Mouse (Mus musculus) cortical plate, adult 2 months (tissue): ENCODE measurements around the gene Nfib.

Experiments
- CTCF ChIP-seq: fragments of 200-500 bp; IDR thresholded peaks from 2 replicates; pipeline ENCODE4 v1.5.1; 2011; ENCODE audit warnings: mild to moderate bottlenecking, control low read depth, low read length; ENCODE audit not compliant: insufficient read depth; ENCODE audit errors: extremely low read depth
- POLR2A ChIP-seq: fragments of 200-500 bp; IDR thresholded peaks from 2 replicates; pipeline ENCODE4 v1.6.1; 2011; ENCODE audit warnings: mild to moderate bottlenecking, low read length, control low read depth; ENCODE audit not compliant: insufficient read depth; ENCODE audit errors: extremely low read depth

DNA sequence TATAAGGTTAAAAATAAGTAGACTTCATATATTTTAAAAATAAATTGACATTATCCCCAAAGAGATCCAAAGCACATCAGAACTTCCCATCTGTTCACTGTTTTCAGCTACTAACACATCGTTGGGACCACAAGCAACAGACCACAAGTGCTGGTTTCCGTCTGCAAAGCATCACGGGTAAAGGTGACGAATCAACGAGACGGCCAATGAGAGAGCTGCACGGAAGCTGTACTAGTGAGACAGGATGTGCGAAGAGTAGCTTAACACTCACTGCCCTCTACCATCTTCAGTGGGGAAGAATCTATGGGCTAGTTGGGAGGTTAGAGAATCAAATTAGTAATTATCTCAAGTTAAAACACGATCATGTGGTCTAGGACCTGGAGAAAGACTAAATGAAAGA, 302.9 kb downstream of the Nfib start:
- TF ChIP-seq CTCF (no peak), POLR2A (no peak)
